Mouse (Mus musculus) brain, adult 2 months (tissue): ENCODE data around the gene Nppa.
"Not testable (repeated sequence)": the region's sequence is repeated elsewhere in the genome, so short reads cannot be mapped to it uniquely, and the experiment has no call there.

Experiments
- DNase-seq: peaks from one replicate; pipeline ENCODE4 v3.0.0; 2011; ENCODE audit warnings: low read depth, low spot score

Nppa gene

DNA sequence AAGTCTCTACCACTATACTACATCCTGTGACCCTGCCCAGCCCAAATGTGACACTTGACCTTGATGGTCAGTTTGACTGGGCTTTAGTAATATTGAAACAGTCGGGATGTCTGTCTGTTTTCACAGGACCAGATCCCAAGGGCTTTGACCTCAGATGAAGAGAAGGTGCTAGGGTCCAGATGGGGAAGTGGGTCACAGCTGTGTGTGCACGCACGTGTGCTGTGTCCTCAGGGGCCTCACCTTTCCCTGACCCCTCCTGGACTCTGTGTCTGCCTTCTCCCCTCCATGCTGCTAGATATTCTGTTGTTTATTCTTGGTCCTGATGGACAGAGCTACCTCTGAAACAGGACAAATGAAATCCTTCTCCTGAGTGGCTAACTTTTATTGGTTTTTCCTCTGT is 10.8 kb downstream of the Nppa start:
- DNase-seq: no peak

DNA sequence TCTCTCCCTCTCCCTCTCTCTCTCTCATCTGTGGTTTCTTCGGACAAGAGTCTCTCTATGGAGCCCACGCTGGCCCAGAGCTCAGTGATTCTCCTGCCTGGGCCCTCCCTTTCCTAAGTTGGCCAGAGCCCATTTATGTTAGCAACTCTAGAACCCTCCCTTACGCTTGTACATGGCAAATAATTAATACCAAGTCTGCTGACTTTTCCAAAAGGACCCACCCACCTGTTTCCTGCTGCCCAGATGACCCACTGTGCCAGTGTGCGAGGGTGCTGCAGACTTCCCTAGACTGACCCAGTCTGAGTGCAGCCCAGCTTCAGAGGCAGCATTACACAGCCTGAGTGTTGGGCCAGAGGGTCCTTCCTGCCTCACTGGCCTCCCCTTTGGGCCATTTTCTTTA is 11.7 kb downstream of the Nppa start:
- no peak for DNase-seq

DNA sequence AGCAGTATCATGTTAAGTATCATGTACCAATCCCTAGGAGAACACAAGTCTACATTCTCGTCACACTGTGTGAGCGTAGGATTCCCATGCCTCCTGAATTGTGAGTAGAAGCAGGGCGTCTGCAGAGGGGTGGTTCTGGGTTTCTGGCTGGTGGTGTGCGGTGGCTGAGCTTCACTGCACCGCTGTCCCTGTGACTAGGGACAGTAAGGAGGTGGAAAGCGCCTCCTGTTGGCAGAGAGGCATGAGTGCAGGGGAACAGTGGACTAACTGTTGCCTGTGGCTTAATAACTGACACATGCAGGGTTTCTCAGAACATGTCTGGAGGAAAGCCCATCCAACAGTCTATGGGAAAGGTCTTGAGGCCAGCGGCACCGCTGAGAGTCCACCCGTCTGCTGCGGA is 14.9 kb downstream of the Nppa start:
- DNase-seq: no peak

DNA sequence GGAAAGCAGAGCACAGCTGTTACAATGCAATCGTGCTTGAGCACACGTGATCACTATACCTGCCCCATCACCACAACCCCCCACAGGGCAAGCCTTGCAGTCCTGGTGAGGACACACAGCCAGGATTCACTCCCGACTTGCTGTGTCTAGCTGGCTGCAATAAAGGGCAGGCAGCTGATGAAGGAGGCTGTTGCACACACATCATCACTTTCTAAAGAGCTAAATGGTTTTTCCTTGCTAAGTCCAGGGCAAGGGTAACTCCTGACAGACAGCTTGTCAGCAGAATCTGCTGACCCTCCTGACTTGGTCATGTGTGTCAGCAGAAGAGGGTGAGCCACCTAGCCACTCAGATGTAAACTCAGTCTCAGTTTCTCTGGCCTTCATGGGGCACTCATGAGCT is 16.5 kb downstream of the Nppa start:
- DNase-seq: no peak

DNA sequence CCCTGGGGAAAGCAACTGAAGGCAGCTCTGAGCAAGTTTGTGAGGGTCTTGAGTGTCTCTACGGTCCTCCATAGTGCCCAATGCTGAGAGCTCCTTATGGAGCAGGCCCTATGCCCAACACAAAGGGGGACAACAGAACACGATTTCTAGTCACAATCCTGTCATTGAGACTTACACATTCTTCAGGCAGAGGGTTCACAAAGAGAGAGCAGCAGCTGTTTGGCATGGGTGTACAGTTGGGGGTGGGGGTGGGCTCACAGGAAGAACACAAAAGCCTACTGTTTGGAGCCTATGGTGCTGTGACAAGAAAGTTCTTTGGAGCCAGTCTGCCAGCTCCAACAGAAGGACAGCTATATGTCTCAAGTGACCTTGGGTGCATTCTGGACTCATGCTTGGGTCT is 17.9 kb downstream of the Nppa start:
- peak; percentile 72 for DNase-seq

DNA sequence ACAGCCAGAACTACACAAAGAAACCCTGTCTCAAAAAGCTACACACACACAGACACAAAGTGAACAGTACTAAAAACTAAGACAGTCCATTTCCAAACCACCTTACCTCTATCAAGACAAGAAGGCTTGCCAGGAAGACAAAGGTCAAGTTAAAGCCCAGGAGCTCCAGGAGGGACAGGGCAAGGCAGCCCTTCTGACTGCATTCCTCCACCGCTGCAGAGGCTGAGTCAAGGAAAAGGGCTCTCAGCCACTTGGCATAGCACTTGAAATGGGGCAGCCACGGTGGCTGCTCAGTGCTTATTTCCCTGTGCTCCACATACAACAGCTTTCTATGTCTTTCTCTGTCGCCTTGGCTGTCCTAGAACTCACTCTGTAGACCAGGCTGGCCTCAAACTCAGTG is 23.5 kb downstream of the Nppa start:
- no peak for DNase-seq

DNA sequence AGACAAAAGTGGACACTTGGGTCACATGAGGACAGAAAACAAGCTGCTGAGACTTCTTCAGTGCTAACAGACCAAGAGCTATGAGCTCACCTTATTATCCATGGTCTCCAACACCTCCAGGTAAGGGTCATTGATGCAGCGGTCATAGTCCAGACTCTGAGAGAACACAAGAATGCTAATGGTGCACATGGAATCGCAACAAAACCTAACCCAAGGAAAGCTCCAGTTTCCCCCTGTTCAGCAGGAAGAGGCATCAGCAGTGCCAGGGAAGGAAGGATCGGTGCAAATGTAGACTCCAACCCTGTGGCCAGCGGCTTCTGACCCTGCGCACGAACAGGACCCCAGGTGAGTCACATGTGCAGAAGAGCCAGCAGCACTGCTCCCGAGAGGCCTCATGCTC is 28.8 kb downstream of the Nppa start:
- no peak for DNase-seq

DNA sequence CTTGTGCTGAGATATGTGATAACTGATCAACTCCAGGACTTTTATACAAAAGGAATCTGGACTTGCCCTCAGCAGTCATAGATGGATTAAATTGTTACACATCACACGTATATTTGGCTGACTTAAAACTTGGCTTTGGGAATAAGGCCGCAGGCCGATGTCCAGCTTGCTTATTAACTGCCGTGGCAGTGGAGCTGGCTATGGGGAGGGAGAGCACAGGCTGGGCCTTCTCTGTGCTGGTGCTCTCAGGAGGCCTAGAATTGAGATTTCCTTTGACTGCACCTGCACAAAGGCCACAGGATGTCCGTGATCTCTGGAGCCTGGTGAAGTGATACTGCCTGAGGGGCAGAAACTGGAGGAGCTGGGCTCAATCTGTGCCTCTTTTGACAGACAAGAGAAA is 30.0 kb downstream of the Nppa start:
- DNase-seq: no peak

DNA sequence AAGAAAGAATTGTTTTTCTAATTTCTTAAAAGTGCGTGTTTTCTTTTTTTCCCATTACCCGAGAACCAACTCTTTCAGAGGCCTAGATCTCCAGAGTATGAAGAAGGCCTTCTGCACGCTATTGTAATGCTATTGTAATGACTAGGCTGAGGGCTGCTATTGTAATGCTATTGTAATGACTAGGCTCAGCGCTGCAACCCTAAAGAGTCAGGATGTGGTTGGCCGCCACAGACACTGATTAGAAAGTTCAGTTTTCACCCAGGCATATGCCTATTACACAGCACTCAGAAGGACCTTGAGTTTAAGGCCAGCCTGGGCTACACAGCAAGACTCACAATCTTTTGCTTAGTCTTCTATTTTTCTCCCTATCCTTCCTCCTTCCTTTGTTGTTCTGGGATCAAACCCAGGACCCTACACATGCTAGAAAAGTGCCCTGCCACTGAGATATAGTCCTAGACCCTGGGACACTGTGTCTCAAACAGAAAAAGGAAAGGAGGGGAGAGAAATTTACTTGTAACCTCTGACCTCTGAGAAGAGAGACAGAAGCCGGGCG is 33.4 kb downstream of the Nppa start:
- no peak for DNase-seq

DNA sequence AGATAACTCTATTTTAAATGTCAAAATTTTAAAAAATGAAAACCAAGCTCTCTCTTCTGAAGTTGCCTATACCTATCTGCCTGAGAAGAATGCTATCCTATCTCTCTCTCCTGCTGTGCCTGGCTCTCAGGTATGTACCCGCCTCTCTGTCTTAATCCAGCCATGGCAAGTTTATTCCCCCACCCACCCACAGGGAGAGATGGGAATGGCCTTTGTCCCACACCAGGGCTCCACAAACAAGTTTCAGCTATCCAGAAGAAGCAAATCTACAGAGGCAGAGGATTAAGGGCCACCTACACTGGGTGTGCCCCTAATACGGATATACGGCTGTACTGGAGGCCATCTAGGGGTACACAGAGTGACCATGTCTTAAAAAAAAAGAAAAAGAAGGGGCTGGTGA is 34.9 kb downstream of the Nppa start:
- no peak for DNase-seq

DNA sequence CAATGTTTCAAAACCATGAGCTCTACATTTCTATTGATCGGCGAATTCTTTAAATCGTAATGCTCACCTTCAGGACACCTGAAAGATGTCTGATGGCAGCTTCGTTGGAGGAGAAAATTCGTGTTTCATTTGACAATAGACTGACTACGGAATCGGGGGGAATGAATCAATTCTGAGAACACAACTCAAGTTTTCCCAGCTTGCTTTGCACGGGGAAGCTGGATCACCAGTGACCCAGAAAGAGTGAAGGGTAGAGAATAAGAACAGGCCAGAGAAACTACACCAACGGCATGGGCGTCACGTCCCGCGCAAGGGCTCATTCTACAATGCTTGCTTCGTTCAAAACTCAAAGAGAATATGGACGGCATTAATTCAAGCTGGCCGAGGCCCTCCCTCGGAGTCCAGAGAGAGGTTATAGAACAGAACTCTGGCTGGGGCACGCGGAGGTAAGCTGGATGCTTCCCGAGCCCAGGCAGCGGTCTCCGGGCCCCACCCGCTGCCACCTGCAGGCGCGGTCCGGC is 37.6 kb downstream of the Nppa start:
- peak; percentile 56 for DNase-seq

DNA sequence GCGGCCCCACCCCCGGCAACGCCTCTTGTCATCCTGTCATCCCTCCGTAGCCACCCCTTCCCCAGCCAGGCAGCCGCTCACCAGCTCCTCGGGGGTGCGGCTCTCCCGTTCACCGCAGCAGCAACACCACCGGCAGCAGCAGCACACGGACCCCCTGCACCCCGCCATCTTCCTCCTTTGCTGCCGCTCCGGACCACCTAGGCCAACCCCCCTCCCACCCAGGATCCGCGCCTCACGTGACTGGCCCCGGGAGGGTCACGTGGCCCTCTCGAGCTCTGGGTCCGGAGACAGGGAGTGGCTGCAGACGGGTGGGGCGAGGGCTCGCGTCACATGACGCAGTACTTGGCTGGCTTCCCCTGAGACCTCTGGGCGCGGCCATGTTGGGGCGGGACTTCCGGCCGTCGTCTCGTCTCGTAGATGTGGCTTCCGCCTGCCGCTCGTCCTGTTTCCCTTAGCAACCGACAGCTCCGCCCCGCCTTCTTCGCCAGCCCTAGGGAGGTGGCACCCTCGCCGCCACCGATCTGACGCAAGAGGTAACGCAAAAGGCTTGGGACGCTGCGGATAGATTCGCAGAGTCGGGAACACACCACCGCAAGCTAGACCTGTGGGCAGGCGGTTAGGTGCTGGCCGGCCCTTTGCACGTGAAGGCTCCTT is 38.2 kb downstream of the Nppa start, which contains the start of the genes Clcn6 and Mthfr:
Gene Clcn6 (minus strand): TSS at position 222 of the 654 bp plus-strand sequence.
Gene Mthfr (plus strand): TSS at position 478 of the 654 bp plus-strand sequence.
- DNase-seq: peak; percentile 100

DNA sequence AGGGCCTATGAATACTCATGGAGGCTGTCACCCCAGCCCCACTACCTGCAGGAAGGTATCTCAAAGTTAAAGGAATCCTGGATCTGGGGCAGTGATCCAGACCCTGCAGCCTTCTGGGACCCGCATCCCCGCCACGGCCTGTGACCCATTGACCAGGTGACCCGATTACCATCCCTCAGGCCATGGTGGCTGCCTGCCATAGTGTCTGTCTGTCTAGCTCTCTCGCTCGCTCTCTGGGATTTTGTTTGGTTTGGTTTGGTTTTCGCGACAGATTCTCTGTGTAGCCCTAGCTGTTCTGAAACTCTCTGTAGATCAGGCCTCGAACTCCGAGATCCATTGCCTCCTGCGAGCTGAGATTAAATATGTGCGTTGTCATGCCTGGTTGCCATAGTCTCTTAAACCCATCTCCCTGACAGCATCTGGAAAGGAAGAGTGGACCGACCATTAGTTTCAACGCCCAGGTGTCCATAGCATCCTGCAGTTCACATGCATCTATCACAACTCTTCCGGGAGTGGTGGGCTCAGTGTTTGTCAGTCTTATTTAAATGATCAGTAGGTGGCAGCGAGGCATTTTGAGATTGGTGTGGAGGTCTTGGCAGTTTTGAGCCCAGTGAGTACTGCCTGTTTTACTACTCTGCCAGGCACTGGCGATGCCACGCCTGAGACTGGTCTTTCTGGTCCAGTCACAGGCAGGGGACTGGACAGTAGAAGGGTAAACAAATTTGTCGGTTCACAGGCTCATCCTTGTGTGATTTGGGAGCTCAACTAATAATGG is 38.9 kb downstream of the Nppa start:
- DNase-seq: peak; percentile 36

DNA sequence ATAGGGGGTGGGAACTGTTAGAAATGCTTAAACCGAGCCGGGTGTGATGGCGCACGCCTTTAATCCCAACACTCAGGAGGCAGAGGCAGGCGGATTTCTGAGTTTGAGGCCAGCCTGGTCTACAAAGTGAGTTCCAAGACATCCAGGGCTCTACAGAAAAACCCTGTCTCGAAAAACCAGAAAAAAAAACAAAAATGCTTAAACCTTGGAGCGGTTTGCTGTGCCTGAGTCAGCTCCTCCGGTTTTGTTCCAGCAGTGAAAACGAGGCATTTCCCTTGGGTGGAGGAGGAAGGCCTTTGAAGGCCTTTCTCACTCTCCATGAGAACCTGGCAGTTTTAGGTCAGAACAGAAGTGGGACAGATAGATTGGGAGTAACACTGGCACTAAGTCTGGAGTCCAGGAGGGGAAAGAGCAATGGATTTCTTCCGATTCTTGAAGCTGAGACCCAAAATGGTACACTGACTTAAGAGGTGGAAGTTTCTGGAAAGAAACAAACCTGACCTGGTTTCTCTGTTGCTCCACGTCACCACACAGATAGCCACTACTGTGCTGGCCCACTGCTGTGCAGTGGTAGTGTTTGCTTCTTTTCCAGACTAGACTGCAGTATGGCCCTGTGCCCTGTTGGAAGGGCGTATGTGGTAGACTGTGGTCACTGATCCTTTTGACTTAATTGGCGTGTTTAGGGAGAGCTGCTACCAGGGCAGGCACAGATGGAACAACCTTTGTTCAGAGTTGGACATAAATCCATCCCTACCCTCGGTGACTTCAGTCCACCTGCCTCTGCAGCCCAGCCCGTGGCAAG is 39.7 kb downstream of the Nppa start:
- DNase-seq: peak; percentile 46

DNA sequence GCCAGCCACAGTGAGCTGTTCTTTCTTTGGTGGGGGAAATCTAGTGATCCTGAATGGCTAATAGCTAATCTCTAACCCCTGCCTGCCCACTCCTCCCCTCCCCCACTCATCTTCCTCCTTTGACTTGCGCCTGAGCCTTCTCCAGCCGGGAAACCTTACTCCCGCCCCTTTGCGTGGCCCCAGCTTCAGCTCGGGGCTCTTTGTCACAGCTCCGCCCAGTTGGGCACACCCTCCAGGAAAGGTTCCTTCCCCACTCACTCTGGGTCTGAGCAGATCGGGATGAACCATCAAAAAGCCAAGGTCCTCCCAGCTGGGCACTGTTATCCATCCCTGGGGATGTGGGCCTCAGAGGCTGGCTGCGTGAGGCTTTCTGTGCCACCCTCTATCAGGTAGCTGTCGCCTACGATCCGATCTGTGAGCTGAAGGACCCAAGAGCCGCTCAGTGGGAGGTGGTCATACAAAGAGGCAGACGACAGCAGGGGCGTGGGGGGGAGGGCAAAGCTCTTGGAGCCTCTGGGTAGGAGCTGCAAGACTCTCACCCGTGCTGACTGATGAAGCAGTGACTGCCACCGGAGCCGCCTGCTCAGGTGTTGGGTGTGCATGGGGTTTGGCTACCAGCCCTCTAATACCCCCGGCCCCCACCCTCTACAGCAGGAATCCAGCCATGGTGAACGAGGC is 40.5 kb downstream of the Nppa start:
- DNase-seq: peak; percentile 78

DNA sequence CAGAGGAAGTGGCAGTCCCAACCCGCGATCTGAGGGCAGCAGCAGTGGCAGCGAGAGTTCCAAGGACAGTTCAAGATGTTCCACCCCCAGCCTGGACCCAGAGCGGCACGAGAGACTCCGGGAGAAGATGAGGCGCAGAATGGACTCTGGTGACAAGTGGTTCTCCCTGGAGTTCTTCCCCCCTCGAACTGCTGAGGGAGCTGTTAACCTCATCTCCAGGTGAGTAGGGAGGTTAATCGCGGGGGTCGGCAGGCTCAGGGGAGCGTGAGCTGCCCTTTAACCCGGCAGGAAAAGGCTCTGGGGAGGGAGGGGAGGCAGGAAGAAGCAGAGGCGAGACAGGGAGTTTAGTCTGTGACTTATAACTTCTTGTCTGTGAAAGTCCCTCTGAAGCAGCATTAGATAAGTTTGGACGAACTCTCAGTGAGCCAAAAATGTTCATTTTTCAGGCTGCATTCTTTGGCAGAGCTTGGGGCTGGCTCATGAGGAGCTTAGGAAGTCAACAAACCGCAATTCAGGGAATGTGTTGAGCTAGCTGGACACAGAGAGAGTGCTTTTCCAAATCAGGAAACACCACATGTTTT is 41.2 kb downstream of the Nppa start:
- peak; percentile 70 for DNase-seq

DNA sequence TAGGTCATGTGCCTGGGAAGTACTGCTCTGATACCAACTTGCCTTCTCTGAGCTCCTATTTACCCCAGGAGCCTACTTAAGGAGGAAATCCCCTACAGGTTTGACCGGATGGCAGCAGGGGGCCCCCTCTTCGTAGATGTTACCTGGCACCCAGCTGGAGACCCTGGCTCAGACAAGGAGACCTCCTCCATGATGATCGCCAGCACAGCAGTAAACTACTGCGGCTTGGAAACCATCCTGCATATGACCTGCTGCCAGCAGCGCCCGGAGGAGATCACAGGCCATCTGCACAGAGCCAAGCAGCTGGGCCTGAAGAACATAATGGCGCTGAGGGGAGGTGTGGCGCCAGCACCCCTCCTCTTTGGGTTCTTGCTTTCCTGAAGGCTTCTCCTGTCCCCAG is 42.8 kb downstream of the Nppa start:
- not testable (repeated sequence) for DNase-seq

DNA sequence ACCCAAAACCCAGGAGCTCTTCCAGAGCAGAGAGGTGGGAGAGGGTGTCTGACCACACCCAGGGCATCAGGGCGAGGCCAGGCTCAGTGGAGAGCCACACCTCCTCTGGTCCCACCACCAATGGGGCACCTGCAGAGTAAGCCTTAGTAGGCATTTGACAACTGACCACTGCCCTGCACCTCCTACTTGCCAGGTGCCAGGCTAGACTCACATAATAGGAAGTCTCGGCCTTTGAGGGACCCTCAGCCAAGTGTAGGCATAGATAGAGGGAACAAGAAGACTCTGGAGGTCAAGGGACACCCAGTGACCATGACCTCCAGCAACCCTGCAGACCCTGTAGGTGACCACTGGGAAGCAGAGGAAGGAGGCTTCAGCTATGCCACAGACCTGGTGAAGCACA is 43.6 kb downstream of the Nppa start:
- no peak for DNase-seq

DNA sequence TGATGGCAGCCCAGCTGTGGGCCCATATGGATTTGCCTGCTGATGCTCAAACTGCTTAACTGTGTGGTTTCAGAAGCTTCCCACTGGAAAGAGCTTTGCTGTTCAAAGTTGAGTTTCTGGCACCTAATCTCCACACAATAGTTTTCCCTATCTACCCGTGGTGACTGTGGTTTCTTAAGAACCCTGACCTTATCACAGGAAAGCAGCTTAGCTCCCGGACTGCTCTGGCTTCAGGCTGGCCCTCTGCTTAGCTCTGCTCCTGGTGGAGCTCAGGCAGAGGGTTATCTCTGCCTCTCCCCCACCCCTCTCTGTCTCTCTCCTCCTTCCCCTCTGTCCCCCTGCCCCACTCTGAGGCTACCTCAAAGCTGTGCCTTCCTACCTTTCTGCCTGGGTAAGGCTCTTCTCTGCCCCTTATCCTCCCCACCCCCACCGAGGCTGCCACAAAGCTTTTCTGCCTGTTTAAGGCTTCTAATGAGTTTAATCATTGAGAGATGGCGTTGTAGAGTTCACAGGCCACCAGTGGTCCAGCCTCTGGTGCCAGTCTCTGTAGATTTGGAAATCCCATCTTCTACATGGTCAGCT is 46.0 kb downstream of the Nppa start:
- peak; percentile 36 for DNase-seq

DNA sequence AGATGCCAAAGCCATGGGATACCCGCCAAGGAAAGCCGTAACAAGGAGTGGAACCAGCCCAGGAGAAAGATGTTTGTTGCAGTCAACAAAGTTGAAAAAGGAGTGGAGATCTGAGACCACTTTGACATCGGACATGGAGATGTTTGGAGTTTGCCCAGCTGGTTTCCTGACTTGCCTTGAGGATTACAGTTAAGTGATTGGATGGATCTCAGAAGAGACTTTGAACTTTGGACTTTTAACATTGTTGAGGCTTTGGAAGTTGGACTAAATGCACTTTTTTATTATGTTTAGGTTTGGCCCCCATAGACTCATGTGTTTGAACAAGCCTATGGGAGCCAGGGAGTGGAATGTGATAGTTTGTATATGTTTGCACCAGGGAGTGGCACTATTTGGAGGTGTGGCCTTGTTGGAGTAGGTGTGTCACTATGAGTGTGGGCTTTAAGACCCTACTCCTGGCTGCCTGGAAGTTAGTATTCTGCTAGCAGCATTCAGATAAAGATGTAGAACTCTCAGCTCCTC is 49.9 kb downstream of the Nppa start:
- not testable (repeated sequence) for DNase-seq
